Mouse (Mus musculus): ENCODE results near the gene Nisch. TPM values are rescaled to one million over a fixed set of nuclear protein-coding genes. Genes with fewer than 3 reads are reported as not detected.

Nisch gene
- polyA plus RNA-seq, 1 experiment = 10.6 TPM

- no peak overlapping the region for H3K4me3 ChIP-seq (replicated peaks)
- peaks cover 11% of the 10 kb centered on the region for H3K27me3 ChIP-seq (ENCODE audit: control insufficient read depth)
- H3K4me1 ChIP-seq (ENCODE audit: control insufficient read depth) = peaks cover 1% of the 10 kb centered on the region; the same call in 1 of the 2 replicates
- H3K36me3 ChIP-seq (ENCODE audit: control insufficient read depth) = peaks cover 76% of the 10 kb centered on the region
- TF ChIP-seq TAL1 (IDR thresholded peaks at IDR 0.05; ENCODE audit: low read length) (no peak), GATA1 (IDR thresholded peaks at IDR 0.05; ENCODE audit: low read length) (no peak)
- H3K9me3 ChIP-seq (ENCODE audit: control insufficient read depth, low read length) = no peaks in the 10 kb centered on the region
These were observed 43.8 kb downstream of the Nisch start for GRCm38 (mm10) chr14:31172781-31173455.

GRCm38 (mm10) chr14:31171821-31172220, 44.9 kb downstream of the Nisch start:
- H3K36me3 ChIP-seq (ENCODE audit: control insufficient read depth) = peaks cover 65% of the 10 kb centered on the region
- no peak overlapping the region for H3K4me3 ChIP-seq (replicated peaks)
- no peak for TF ChIP-seq TAL1 (IDR thresholded peaks at IDR 0.05; ENCODE audit: low read length)
- TF ChIP-seq GATA1 (IDR thresholded peaks at IDR 0.05; ENCODE audit: low read length) = no peak
- H3K4me1 ChIP-seq (ENCODE audit: control insufficient read depth) = peaks cover 1% of the 10 kb centered on the region; the same call in 1 of the 2 replicates
- H3K9me3 ChIP-seq (ENCODE audit: control insufficient read depth, low read length) = no peaks in the 10 kb centered on the region
- H3K27me3 ChIP-seq (ENCODE audit: control insufficient read depth) = peaks cover 22% of the 10 kb centered on the region

- TF ChIP-seq GATA1 (IDR thresholded peaks at IDR 0.05; ENCODE audit: low read length) (no peak), TAL1 (IDR thresholded peaks at IDR 0.05; ENCODE audit: low read length) (no peak)
- H3K4me3 ChIP-seq (replicated peaks) = no peak overlapping the region
- peaks cover 3% of the 10 kb centered on the region for H3K4me1 ChIP-seq (ENCODE audit: control insufficient read depth)
- H3K27me3 ChIP-seq (ENCODE audit: control insufficient read depth) = peaks cover 26% of the 10 kb centered on the region
- H3K9me3 ChIP-seq (ENCODE audit: control insufficient read depth, low read length) = no peaks in the 10 kb centered on the region
- peaks cover 61% of the 10 kb centered on the region for H3K36me3 ChIP-seq (ENCODE audit: control insufficient read depth)
These were observed 45.4 kb downstream of the Nisch start for GRCm38 (mm10) chr14:31171386-31171785.

- Histone ChIP-seq H3K4me1 (ENCODE audit: control insufficient read depth) (peaks cover 7% of the 10 kb centered on the region), H3K9me3 (ENCODE audit: control insufficient read depth, low read length) (no peaks in the 10 kb centered on the region), H3K36me3 (ENCODE audit: control insufficient read depth) (peaks cover 57% of the 10 kb centered on the region), H3K27me3 (ENCODE audit: control insufficient read depth) (peaks cover 29% of the 10 kb centered on the region), H3K4me3 (replicated peaks) (no peak overlapping the region)
- TF ChIP-seq TAL1 (IDR thresholded peaks at IDR 0.05; ENCODE audit: low read length) = no peak
These were observed 45.8 kb downstream of the Nisch start for GRCm38 (mm10) chr14:31170963-31171362.

GRCm38 (mm10) chr14:31169508-31169907, 47.2 kb downstream of the Nisch start:
- peaks cover 10% of the 10 kb centered on the region for H3K4me1 ChIP-seq (ENCODE audit: control insufficient read depth)
- H3K9me3 ChIP-seq (ENCODE audit: control insufficient read depth, low read length) = no peaks in the 10 kb centered on the region
- H3K36me3 ChIP-seq (ENCODE audit: control insufficient read depth) = peaks cover 42% of the 10 kb centered on the region
- H3K27me3 ChIP-seq (ENCODE audit: control insufficient read depth) = peaks cover 29% of the 10 kb centered on the region
- no peak overlapping the region for H3K4me3 ChIP-seq (replicated peaks)
- TF ChIP-seq TAL1 (IDR thresholded peaks at IDR 0.05; ENCODE audit: low read length) = no peak
- no peak for TF ChIP-seq GATA1 (IDR thresholded peaks at IDR 0.05; ENCODE audit: low read length)

GRCm38 (mm10) chr14:31168425-31168824, 48.3 kb downstream of the Nisch start, which contains the start of gene Stab1:
TSS of gene Stab1 (minus strand) at chr14:31168641.
- Histone ChIP-seq H3K4me1 (ENCODE audit: control insufficient read depth) (peaks cover 21% of the 10 kb centered on the region), H3K27me3 (ENCODE audit: control insufficient read depth) (peaks cover 29% of the 10 kb centered on the region), H3K9me3 (ENCODE audit: control insufficient read depth, low read length) (no peaks in the 10 kb centered on the region), H3K36me3 (ENCODE audit: control insufficient read depth) (peaks cover 32% of the 10 kb centered on the region), H3K4me3 (replicated peaks) (no peak within 1 kb of the TSS)
- TF ChIP-seq GATA1 (IDR thresholded peaks at IDR 0.05; ENCODE audit: low read length) = no peak
- no peak for TF ChIP-seq TAL1 (IDR thresholded peaks at IDR 0.05; ENCODE audit: low read length)

- Histone ChIP-seq H3K4me3 (replicated peaks) (peak overlapping the region; percentile 16), H3K36me3 (ENCODE audit: control insufficient read depth) (peaks cover 16% of the 10 kb centered on the region), H3K4me1 (ENCODE audit: control insufficient read depth) (peaks cover 24% of the 10 kb centered on the region), H3K27me3 (ENCODE audit: control insufficient read depth) (peaks cover 29% of the 10 kb centered on the region), H3K9me3 (ENCODE audit: control insufficient read depth, low read length) (no peaks in the 10 kb centered on the region)
- no peak for TF ChIP-seq GATA1 (IDR thresholded peaks at IDR 0.05; ENCODE audit: low read length)
- TF ChIP-seq TAL1 (IDR thresholded peaks at IDR 0.05; ENCODE audit: low read length) = no peak
These were observed 49.9 kb downstream of the Nisch start for GRCm38 (mm10) chr14:31166827-31167226.

- peaks cover 8% of the 10 kb centered on the region for H3K36me3 ChIP-seq (ENCODE audit: control insufficient read depth)
- H3K27me3 ChIP-seq (ENCODE audit: control insufficient read depth) = peaks cover 33% of the 10 kb centered on the region
- H3K4me3 ChIP-seq (replicated peaks) = no peak overlapping the region
- TF ChIP-seq GATA1 (IDR thresholded peaks at IDR 0.05; ENCODE audit: low read length) (no peak), TAL1 (IDR thresholded peaks at IDR 0.05; ENCODE audit: low read length) (no peak)
- H3K9me3 ChIP-seq (ENCODE audit: control insufficient read depth, low read length) = no peaks in the 10 kb centered on the region
- H3K4me1 ChIP-seq (ENCODE audit: control insufficient read depth) = peaks cover 24% of the 10 kb centered on the region
These were observed 50.6 kb downstream of the Nisch start for GRCm38 (mm10) chr14:31165991-31166630.

- Histone ChIP-seq H3K4me3 (replicated peaks) (no peak overlapping the region), H3K9me3 (ENCODE audit: control insufficient read depth, low read length) (no peaks in the 10 kb centered on the region), H3K27me3 (ENCODE audit: control insufficient read depth) (peaks cover 37% of the 10 kb centered on the region), H3K36me3 (ENCODE audit: control insufficient read depth) (peaks cover 2% of the 10 kb centered on the region), H3K4me1 (ENCODE audit: control insufficient read depth) (peaks cover 25% of the 10 kb centered on the region)
- no peak for TF ChIP-seq TAL1 (IDR thresholded peaks at IDR 0.05; ENCODE audit: low read length)
- TF ChIP-seq GATA1 (IDR thresholded peaks at IDR 0.05; ENCODE audit: low read length) = no peak
These were observed 51.3 kb downstream of the Nisch start for GRCm38 (mm10) chr14:31165458-31165857.
